Mouse (Mus musculus): ENCODE data around the gene Sema6d. TPM values are rescaled to one million over a fixed set of nuclear protein-coding genes. Genes with fewer than 3 reads are reported as not detected.

Gene Sema6d
- 2.9 and 3.6 TPM in 2 replicates for polyA plus RNA-seq (2015; fragmentation: Nextera tagmentation; extraction: Ambion mirVana)

- Histone ChIP-seq H3K4me2 (ENCODE audit: low read depth, low read length) (peak within 1 kb of the TSS; percentile 40), H3K9ac (replicated peaks) (no peak within 1 kb of the TSS), H3K9me3 (ENCODE audit: low read length) (no peaks in the 10 kb centered on the region), H3K4me1 (ENCODE audit: insufficient read depth) (no peaks in the 10 kb centered on the region), H3K27me3 (ENCODE audit: insufficient read depth, low read length) (peaks cover 24% of the 10 kb centered on the region), H3K27ac (ENCODE audit: low read depth) (no peak within 1 kb of the TSS), H3K36me3 (replicated peaks; ENCODE audit: insufficient read depth, low read length) (no peaks in the 10 kb centered on the region), H3K4me3 (ENCODE audit: low read depth, low read length) (peak within 1 kb of the TSS; percentile 33)
- DNase-seq (peak; percentile 16), ATAC-seq (no peak)
- TF ChIP-seq CTCF (IDR thresholded peaks at IDR 0.05; ENCODE audit: low read depth) (no peak), EP300 (IDR thresholded peaks at IDR 0.05; ENCODE audit: low read depth) (no peak)
- 4% methylated on average over 28 of the region's 29 CpGs for WGBS (ENCODE audit: insufficient replicate concordance)
Observed at GRCm38 (mm10) chr2:124089813-124090230, at the start of gene Sema6d. Gene Sema6d (plus strand): TSS chr2:124089969.

- no peak for ATAC-seq
Observed at GRCm38 (mm10) chr2:124059910-124060309, 29.9 kb upstream of the Sema6d start.

GRCm38 (mm10) chr2:124068380-124068779 lies 21.4 kb upstream of the Sema6d start:
- 77% methylated on average over 4 of the region's 4 CpGs for WGBS (ENCODE audit: insufficient replicate concordance)

More at GRCm38 (mm10) chr2:124059910-124060309, 29.9 kb upstream of the Sema6d start:
- Histone ChIP-seq H3K27me3 (ENCODE audit: insufficient read depth, low read length) (no peaks in the 10 kb centered on the region), H3K36me3 (replicated peaks; ENCODE audit: insufficient read depth, low read length) (no peaks in the 10 kb centered on the region), H3K4me1 (ENCODE audit: insufficient read depth) (no peaks in the 10 kb centered on the region), H3K9me3 (ENCODE audit: low read length) (no peaks in the 10 kb centered on the region), H3K4me2 (ENCODE audit: low read depth, low read length) (no peak overlapping the region), H3K4me3 (ENCODE audit: low read depth, low read length) (no peak overlapping the region), H3K27ac (ENCODE audit: low read depth) (no peak overlapping the region), H3K9ac (replicated peaks) (no peak overlapping the region)
- no peak for TF ChIP-seq CTCF (IDR thresholded peaks at IDR 0.05; ENCODE audit: low read depth)
- no peak for TF ChIP-seq EP300 (IDR thresholded peaks at IDR 0.05; ENCODE audit: low read depth)
- DNase-seq: no peak
- 73% methylated on average over 3 of the region's 3 CpGs for WGBS (ENCODE audit: insufficient replicate concordance)

GRCm38 (mm10) chr2:124070664-124071063 lies 19.1 kb upstream of the Sema6d start:
- Histone ChIP-seq H3K4me1 (ENCODE audit: insufficient read depth) (no peaks in the 10 kb centered on the region), H3K4me2 (ENCODE audit: low read depth, low read length) (no peak overlapping the region), H3K9ac (replicated peaks) (no peak overlapping the region), H3K36me3 (replicated peaks; ENCODE audit: insufficient read depth, low read length) (no peaks in the 10 kb centered on the region), H3K9me3 (ENCODE audit: low read length) (no peaks in the 10 kb centered on the region), H3K27me3 (ENCODE audit: insufficient read depth, low read length) (no peaks in the 10 kb centered on the region), H3K27ac (ENCODE audit: low read depth) (no peak overlapping the region), H3K4me3 (ENCODE audit: low read depth, low read length) (no peak overlapping the region)
- 82% methylated on average over 2 of the region's 2 CpGs for WGBS (ENCODE audit: insufficient replicate concordance)
- no peak for TF ChIP-seq CTCF (IDR thresholded peaks at IDR 0.05; ENCODE audit: low read depth)
- TF ChIP-seq EP300 (IDR thresholded peaks at IDR 0.05; ENCODE audit: low read depth): no peak
- ATAC-seq (no peak), DNase-seq (no peak)

More at GRCm38 (mm10) chr2:124068380-124068779, 21.4 kb upstream of the Sema6d start:
- no peak for TF ChIP-seq CTCF (IDR thresholded peaks at IDR 0.05; ENCODE audit: low read depth)
- TF ChIP-seq EP300 (IDR thresholded peaks at IDR 0.05; ENCODE audit: low read depth): no peak
- DNase-seq: no peak
- no peaks in the 10 kb centered on the region for H3K4me1 ChIP-seq (ENCODE audit: insufficient read depth)
- no peak overlapping the region for H3K9ac ChIP-seq (replicated peaks)
- H3K27me3 ChIP-seq (ENCODE audit: insufficient read depth, low read length): no peaks in the 10 kb centered on the region
- H3K36me3 ChIP-seq (replicated peaks; ENCODE audit: insufficient read depth, low read length): no peaks in the 10 kb centered on the region
- no peak for ATAC-seq
- no peak overlapping the region for H3K4me2 ChIP-seq (ENCODE audit: low read depth, low read length)
- H3K4me3 ChIP-seq (ENCODE audit: low read depth, low read length): no peak overlapping the region
- H3K27ac ChIP-seq (ENCODE audit: low read depth): no peak overlapping the region
- H3K9me3 ChIP-seq (ENCODE audit: low read length): no peaks in the 10 kb centered on the region

GRCm38 (mm10) chr2:124071380-124071779 lies 18.4 kb upstream of the Sema6d start:
- Histone ChIP-seq H3K9ac (replicated peaks) (no peak overlapping the region), H3K27me3 (ENCODE audit: insufficient read depth, low read length) (no peaks in the 10 kb centered on the region), H3K9me3 (ENCODE audit: low read length) (no peaks in the 10 kb centered on the region), H3K27ac (ENCODE audit: low read depth) (no peak overlapping the region), H3K4me3 (ENCODE audit: low read depth, low read length) (no peak overlapping the region), H3K4me2 (ENCODE audit: low read depth, low read length) (no peak overlapping the region), H3K4me1 (ENCODE audit: insufficient read depth) (no peaks in the 10 kb centered on the region), H3K36me3 (replicated peaks; ENCODE audit: insufficient read depth, low read length) (no peaks in the 10 kb centered on the region)
- TF ChIP-seq CTCF (IDR thresholded peaks at IDR 0.05; ENCODE audit: low read depth): no peak
- TF ChIP-seq EP300 (IDR thresholded peaks at IDR 0.05; ENCODE audit: low read depth): no peak
- ATAC-seq (no peak), DNase-seq (no peak)
- 26% methylated on average over 2 of the region's 2 CpGs for WGBS (ENCODE audit: insufficient replicate concordance)

GRCm38 (mm10) chr2:124090231-124091141 lies 717 bp downstream of the Sema6d start:
- no peak overlapping the region for H3K9ac ChIP-seq (replicated peaks)
- peak overlapping the region; percentile 33 for H3K4me3 ChIP-seq (ENCODE audit: low read depth, low read length)
- no peak for ATAC-seq
- H3K36me3 ChIP-seq (replicated peaks; ENCODE audit: insufficient read depth, low read length): no peaks in the 10 kb centered on the region
- no peak overlapping the region for H3K27ac ChIP-seq (ENCODE audit: low read depth)
- H3K4me1 ChIP-seq (ENCODE audit: insufficient read depth): no peaks in the 10 kb centered on the region
- H3K4me2 ChIP-seq (ENCODE audit: low read depth, low read length): peak overlapping the region; percentile 40
- WGBS (ENCODE audit: insufficient replicate concordance): 5% methylated on average over 49 of the region's 49 CpGs
- TF ChIP-seq EP300 (IDR thresholded peaks at IDR 0.05; ENCODE audit: low read depth) (no peak), CTCF (IDR thresholded peaks at IDR 0.05; ENCODE audit: low read depth) (no peak)
- no peaks in the 10 kb centered on the region for H3K9me3 ChIP-seq (ENCODE audit: low read length)
- peaks cover 24% of the 10 kb centered on the region for H3K27me3 ChIP-seq (ENCODE audit: insufficient read depth, low read length)
- no peak for DNase-seq

All from liver, postnatal 0 days (tissue).